Mouse (Mus musculus): Measurements from ENCODE around the gene Lrmda. TPM values are rescaled to one million over a fixed set of nuclear protein-coding genes. Genes with fewer than 3 reads are reported as not detected.

The Lrmda gene
- total RNA-seq, 4 experiments from 2014 or later: 1.2 to 2.4 (median 1.3) TPM

DNA sequence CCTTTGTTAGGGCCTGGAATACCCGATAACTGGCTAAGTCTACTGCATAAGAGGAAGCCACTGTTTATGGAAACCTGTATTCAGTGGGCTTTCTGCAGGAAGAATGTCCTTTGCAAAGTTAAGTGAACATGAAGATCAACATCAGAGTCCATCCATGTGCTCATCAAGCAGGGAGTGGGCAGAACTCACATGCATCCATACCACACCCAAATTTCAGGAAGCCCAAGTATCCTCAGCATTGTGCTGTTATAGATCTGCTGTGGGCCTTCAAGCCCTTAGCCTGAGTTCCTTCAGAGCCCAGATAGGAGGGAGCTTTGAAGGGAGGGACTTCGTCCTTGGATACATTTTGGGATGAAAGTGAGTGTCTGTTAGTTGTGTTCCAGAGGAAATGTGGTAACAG lies 681.2 kb downstream of the Lrmda start:
- no peak for DNase-seq (ENCODE audit: low spot score in 2 of 2)

DNA sequence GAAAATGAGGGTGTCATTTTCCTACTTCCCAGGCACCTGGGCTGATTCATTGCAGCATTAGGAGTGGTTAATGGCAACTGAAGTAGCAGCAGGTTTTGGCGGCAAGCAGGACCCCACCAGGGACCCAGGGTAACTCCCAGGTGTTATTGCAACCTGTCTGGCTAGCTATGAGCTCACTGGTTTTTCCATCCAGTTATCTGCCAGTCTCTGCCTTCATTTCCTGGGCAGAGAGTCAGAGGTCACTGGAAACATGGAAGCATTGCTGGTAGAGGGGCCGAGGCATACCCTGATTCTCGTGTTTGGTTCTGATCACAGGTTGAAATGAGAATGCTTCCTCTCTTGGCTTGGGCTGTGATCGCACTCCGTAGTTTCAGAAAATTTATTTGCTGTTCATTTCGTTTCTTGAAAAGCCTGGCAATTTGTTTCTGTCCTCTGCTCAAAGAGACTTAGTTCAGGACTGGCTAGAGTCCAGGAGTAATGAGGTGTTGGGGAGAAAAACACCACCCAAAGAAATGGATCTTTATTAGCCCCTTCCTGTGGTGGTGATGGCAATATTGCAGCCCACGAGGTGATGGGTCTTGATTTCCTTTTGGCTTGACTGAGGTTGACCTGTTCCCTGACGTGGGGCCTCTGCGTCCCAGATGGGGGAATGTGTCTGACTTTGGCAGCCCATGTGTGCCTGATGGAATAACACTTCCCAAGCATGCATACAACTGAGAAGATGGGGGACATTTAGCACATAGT lies 688.6 kb downstream of the Lrmda start:
- DNase-seq (ENCODE audit: low spot score in 2 of 2): no peak

DNA sequence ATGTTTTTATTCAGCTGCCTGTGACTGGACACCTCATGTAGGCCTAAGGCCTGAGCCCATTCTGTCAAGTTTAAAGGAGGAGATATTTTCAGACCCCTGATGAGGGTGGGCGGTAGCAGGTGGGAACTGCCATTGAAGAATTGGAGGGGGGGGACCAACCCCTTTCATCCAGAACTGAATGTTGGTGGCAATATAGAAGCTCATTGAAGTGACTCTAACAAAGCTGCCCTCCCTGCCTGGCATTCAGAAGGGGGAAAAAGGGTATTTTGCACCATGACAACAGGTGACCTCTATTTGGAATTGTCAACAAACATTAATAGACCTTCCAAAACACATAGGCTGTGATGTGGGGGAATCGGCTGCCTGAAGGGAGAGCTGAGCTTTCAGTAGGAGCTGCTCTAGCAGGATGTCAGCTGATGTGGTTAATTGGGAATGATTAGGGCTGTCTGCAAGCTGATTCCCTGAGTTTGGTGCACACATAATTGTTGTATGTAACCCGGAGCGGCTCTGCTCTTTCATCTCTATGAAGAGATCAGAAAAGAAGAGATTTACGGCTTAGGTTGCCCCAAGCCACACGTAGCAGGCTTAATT lies 690.7 kb downstream of the Lrmda start:
- DNase-seq (ENCODE audit: low spot score in 2 of 2): no peak

DNA sequence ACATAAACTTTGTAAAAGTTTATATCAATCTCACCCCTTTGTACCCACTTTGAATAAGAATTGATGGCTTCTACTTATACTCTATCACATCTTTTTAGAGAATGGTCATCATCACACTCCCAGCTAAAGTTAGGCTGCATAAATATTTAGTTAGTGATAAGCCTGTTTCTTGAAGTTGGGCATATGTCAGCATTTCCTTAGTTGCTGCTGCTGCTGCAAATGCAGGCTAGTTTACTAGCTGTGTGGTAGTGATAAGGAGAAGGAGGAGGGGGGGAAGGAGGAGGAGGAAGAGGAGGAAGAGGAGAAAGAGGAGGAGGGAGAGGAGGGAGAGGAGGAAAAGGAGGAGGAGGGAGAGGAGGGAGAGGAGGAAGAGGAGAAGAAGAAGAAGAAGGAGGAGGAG lies 692.9 kb downstream of the Lrmda start:
- no peak for DNase-seq (ENCODE audit: low spot score in 2 of 2)

DNA sequence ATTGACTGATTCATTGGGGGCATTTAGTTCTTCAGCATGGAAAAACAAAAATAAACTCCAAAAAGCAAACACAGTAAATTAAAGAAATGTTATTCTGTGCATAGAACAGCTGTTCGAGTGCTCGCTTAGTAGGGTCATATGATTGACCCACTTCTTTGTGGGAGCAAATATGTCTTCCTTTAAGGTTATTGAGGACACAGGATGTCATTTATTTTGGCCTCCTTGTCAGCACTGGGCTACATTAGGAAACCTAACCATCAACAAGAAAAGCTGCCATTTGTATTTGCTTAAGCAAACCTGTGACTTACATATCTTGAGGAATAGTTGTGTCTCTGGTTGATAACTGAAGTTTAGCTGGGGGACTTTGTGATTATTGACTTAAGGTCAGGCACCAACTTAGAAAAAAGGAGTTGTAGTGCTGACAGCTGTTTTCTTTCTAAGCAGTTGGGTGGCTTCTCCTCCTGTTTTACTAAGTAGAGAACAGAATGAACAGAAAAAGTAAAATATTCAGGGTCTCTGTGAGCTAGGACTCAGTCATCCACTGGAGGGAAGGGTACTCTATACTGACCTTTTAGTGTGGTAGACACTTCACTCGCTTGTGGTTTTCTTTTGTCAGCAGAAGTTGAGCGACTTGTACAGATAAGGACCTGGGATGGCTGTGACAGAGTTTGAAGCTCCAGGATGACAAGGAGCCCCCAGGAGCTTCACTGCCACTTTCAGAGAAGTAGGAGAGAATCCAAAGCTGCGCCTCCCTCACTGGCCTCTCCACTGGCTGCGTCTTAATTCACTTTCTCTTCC lies 696.3 kb downstream of the Lrmda start:
- DNase-seq (ENCODE audit: low spot score in 2 of 2): no peak

DNA sequence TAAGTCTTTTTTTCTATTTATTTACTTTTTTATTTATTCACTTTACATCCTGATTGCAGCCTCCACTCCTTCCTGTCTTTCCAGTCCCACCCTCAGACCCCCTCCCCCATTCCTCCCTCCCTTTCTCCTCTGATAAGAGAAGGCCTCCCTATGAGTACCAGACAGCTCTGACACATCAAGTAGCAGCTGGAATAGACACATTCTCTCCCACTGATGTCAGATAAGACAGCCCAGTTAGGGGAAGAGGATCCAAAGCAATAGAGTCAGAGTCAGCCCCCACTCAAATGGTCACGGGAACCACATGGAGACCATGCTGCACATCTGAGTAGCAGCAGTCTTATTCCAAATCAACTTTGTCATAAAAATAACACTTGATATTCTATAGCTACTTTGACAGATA lies 700.5 kb downstream of the Lrmda start:
- DNase-seq (ENCODE audit: low spot score in 2 of 2): no peak

DNA sequence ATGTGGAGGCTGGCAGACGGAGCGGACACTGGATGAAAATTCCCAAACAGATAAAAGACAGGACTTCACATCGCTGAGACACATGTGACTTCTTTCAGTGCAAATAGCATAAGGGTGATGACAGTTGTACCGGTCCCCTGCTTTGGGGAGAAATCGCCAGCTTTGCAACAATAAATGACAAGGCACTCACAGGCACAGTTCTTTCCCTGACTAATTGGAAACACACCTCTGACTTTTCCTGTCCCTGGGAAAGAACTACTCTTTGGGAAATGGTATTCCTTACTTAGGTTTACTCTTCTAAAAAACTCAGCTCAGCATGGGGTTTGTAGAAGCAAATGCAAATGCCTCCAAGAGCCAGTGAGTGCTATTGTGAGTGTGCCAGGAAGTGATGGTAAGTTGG lies 702.3 kb downstream of the Lrmda start:
- no peak for DNase-seq (ENCODE audit: low spot score in 2 of 2)

DNA sequence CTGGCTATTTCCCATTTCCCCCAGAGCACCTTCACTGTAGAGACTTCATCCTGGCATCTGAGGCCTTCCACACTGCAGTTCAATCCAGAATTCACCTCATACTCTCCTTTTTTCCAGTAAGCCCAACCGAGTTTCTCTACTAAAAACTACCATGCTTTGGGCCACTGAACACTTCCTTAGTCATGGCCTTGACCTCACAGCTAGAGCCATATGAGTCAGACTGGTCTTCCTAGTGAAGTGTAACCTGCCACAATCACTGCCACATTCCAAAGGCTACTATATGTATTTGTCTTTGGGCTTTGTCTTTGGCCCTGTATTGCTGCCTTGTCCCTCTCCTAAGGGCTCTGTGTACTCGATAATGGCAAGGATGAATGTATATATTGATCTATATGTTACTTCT lies 708.0 kb downstream of the Lrmda start:
- DNase-seq (ENCODE audit: low spot score in 2 of 2): no peak

DNA sequence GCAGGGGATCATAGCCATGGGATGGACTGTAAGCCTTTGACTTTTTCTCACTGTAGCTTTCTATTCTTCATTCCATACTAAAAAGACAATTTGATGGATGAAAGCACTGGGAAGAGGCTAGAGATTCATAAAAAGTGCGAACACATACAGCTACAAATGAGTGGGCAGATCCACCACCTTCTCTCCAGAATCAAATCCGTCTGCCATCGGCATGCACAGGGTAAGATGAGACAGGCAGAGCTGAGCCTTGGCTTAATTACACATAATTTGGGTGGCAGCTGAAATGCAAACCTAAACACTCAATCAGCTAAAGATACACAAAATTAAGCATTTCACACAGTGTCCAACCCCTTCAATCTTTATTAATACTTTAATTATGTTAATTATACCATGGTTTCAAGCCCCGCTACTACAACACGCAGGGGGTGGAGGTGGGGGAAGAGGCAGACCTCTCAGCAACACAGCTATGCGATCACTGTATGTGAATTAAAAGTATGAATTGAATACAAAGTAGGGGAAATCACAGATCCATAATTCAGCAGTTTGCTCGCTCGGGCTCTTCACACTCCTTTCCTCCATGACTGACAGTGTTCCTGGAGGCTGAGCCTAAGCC lies 709.2 kb downstream of the Lrmda start:
- DNase-seq (ENCODE audit: low spot score in 2 of 2): no peak

DNA sequence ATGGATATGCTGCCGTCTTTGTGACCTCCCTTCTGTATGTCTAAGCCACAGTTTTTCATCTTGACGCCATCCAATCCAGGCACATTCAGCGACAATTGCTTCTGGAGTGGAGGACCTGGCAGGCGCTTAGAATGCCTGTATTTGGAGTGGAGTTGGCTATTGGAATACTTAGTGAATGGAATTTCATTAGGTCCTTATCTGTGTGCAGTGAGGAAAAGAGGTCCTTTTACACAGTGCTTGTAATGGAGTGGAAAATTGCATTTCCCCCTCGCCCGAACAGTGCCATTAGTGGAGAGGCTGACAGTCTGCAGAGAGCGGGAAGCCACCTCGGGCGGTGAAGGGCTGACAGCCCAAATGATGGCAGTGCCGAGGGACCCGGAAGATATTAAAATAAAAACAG lies 719.1 kb downstream of the Lrmda start:
- DNase-seq (ENCODE audit: low spot score in 2 of 2): no peak

DNA sequence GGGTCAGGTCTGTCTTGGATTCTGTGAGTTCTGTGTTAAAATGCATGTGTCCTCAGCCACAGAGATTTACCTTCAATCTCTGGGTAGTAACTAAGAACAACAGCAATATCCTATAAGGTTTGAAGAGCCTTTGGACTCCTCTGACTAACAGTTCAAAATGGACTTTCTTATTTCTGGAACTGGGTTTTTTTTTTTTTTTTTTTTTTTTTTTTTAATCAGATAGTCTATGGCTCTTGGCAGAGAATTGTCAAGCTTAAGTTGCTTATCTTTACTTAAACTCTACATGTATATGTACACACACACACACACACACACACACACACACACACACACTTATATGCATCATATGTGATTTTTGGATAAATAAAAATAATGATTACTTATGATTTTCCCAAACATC lies 723.0 kb downstream of the Lrmda start:
- no peak for DNase-seq (ENCODE audit: low spot score in 2 of 2)

DNA sequence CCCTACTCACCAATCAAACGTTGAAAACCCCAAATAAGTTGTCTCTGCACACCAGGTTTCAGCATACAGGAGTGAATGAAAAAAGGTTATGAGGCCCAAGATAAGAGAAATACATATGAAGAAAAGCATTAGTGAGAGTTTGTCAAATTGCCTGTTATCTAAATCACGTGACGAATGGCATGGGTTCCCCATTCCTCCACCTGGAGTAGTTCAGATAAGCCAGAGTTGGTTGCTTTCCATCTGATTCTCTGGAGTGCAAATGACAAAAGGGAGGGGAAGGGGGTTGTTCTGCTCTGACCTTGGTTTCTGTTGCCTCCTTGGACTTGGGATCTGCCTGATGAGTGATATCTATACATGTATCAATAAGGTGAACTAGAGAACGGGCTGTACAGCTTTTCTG lies 723.8 kb downstream of the Lrmda start:
- no peak for DNase-seq (ENCODE audit: low spot score in 2 of 2)

DNA sequence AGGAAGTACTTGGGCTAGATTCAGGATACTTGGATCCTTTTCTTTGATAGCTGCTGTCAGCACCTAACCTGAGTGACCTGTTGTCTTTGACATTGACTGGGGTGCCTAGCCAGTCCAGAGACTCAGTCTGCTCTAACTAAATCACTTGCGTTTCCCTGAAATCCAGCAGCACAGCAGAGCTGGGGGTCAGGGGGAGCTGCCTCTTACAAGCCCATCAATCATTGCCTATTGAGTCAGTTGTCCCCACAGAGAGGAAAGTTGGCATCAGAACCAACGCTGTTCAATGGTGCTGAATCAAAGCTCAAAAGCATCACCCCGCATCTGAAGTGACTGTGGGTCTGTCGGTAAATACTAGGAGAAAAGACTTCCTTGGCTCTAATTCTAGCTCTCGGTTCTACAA lies 725.2 kb downstream of the Lrmda start:
- no peak for DNase-seq (ENCODE audit: low spot score in 2 of 2)

DNA sequence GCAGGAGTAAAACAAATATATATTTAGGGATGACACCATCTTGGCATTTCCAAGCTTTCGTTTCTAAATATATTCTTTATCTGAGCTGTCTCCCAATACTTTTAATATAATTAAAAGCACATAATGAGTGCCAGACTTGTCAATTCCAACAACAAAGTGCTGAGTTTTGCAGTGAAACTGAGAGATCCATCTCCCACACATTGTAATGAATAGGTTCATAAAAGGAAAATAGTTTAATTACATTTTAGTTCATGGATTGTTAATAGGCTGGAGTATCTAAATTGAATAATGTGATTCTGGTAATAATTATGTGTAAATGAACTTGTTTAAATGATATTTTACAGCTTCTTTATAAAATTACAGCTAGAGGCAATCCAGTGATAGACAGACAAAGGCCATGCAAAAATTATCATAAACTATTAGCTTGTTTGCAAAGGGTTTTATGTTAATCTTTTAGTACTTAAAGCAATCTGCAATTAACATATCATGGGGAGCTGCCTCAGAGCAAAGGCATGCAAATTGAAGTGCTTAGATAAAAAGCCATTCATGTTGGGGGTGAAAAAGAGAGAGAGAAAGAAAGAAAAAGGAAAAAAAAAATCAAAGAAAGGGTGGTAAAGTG lies 725.9 kb downstream of the Lrmda start:
- no peak for DNase-seq (ENCODE audit: low spot score in 2 of 2)

DNA sequence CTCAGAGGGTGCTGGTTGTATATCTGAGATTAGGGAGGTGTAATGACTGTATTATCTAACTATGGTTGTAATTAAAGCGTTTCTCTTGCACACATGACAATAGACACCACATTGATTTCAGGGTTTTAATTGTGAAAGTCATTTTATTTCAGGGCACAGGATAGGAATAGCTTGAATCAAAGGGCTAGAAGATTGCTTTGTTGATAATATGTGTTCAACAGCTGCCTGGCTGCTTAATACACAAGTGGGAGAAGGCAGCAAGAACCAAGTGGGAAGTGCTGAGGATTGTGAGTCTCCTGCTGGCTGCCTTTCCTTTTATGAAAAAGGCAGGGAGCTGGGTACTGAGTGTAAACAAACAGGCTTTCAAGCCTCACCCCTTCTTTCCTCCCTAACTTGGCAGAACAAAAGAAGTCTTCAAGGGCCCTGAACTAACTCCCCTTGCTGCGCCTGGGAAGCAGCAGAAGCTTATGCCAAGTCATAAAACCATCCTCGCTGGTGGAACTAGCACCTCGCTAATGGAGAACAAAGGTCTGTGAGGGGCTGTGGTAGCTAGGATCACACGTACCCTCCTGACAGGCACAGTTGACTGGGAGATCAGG lies 726.5 kb downstream of the Lrmda start:
- DNase-seq (ENCODE audit: low spot score in 2 of 2): no peak

DNA sequence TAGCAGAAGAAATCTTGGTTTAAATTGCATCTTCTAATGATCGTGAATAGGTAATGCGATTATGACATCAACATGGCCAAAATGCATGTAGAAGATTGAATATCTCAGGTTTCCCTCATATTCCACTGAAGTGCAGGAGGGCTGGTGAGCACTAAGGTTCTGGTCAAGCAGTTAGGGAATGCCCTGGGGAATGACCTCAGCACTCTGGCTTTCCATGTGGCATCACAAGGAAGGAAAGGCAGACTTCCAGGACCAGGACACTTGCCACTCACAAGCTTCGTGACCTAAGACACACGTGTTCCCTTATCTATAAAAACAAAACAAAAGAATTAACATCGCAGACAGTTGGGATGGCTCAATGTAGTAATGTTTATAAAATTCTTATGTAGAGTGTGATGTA lies 728.3 kb downstream of the Lrmda start:
- DNase-seq (ENCODE audit: low spot score in 2 of 2): no peak

DNA sequence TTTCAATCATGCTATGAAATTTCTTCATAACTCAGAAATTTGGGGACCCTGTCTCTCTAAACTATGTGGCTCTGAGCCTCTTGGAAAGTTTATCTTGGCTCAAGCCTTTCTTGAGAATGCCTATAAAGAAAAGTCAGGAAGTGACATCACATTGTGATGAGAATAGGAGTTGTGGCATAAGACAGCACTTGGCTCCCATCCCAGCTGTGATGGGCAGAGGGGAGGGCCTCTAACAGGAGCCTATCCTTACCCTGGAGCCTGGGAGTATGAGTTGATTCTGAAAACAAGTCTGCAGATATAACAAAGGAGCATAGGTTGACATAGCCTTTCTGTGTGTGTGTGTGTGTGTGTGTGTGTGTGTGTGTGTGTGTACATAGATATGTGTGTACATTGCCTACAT lies 730.9 kb downstream of the Lrmda start:
- no peak for DNase-seq (ENCODE audit: low spot score in 2 of 2)

DNA sequence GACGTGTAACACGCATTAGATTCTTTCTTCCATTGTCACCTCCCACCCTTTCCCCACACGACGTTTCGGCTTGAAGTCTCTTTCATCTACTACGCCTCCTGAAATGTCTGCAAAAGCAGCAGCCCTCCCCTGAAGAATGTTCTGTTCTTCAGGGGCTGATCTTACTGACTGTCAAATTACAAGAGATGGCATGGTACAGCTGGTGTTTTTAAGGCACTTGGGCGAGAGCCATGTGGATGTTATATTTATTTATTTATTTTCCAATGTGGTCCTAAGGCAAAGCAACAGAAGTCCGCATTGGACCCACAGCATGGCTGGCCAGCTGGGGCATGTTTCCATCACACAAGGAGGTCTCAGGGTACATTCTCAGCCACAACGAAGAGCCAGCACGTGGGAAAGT lies 731.8 kb downstream of the Lrmda start:
- peak in 1 of 2 experiments; percentile 19 for DNase-seq (ENCODE audit: low spot score in 2 of 2)

DNA sequence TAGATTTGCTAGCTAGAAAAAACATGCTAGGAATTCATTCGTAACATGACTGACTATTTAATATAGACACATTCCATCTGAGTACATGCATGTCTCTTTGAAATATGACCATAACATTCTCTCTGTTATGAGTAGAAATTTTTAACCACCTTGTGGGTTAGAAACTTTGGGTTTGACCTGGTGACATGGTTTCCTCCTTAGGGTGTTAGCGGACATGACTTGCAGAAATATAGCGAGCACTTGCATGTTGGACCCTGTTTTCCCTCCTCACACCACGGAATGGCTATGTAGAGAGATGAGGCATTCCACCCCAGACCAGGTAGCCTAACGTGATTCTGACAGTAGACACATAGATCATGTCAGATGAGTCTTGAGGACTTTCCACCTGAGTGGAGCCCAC lies 735.1 kb downstream of the Lrmda start:
- DNase-seq (ENCODE audit: low spot score in 2 of 2): no peak

DNA sequence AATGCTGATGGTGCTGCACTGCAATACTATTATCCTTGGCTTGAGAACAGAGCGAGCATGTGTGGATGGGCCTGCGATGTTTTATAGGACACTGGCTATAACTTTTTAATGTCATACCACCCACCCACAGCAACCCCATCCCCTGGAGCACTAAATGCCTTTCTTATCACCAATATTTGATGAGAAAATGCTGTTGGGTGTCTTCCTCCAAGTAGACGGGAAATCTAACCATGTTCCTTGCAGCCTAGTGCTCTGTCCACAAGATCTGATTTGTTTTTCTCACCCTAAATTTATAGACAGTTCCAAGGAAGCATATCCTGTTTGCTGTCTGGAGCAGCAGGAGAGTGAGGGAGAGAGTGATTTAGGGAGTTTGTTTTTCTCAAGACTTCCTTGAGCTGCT lies 738.0 kb downstream of the Lrmda start:
- no peak for DNase-seq (ENCODE audit: low spot score in 2 of 2)

DNA sequence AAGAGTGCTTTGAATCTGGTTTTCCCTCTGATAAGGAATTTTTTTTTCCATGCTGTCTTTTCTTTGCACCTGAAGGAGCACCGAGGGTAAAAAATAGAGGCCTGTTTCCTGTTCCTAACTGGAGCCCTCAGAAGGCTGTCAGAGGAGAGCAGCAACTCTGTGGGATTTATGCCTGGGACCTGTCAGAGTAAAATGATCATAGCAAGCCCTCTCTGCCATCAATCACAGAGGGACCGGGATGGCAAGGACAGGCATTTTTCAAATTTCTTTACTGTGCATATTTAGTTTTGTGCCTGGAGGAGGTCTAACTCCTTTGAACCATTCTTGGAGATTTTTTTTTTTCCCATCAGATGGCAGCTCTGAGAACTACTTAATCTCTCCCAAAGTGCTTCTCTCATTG lies 739.7 kb downstream of the Lrmda start:
- no peak for DNase-seq (ENCODE audit: low spot score in 2 of 2)

All from left cerebral cortex, adult 8-10 months (tissue).